Mouse (Mus musculus): ENCODE measurements around the gene Eif2s2. TPM values are rescaled to one million over a fixed set of nuclear protein-coding genes. Genes with fewer than 3 reads are reported as not detected.

Eif2s2 gene
- total and polyA plus RNA-seq, 3 experiments: 126 to 276 (median 269) TPM

DNA sequence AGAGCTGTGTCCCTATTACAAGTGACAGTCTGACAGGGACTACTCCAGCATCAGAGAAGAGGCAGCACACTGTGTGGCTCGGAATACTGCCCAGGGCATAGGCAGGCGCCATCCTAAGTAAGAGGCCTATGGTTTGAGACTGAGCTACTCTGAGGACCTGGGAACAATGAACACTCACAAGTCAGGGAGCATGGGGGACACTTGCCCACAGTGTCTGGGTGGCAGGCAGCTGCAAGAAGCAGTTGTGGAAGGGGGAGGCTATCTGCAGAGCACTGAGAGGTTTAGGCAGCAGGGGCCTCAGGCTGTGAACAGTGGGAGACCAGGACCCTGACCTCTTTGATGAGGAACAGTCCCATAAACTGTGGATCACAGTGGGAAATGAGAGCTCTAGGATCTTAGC is 35.6 kb upstream of the Eif2s2 start:
- H3K79me2 ChIP-seq (replicated peaks; ENCODE audit: control insufficient read depth, extremely low read depth, insufficient read depth, poor library complexity, severe bottlenecking): no peaks in the 10 kb centered on the region
- TF ChIP-seq KAT2A (IDR thresholded peaks at IDR 0.05; ENCODE audit: insufficient replicate concordance, low read length): no peak
- TF ChIP-seq RCOR1 (conservative IDR thresholded peaks at IDR 0.05; ENCODE audit: low read depth, low read length): no peak
- TF ChIP-seq GABPA (IDR thresholded peaks at IDR 0.05; ENCODE audit: insufficient replicate concordance, low read depth, low read length): no peak
- TF ChIP-seq E2F4 (IDR thresholded peaks at IDR 0.05; ENCODE audit: insufficient replicate concordance, low read depth, low read length): no peak
- no peak for TF ChIP-seq ZNF384 (IDR thresholded peaks at IDR 0.05; ENCODE audit: low read depth, low read length)
- TF ChIP-seq ZMIZ1 (IDR thresholded peaks at IDR 0.05; ENCODE audit: low read depth, low read length): no peak
- TF ChIP-seq POLR2A (IDR thresholded peaks at IDR 0.05; ENCODE audit: low read depth, low read length): no peak
- no peaks in the 10 kb centered on the region for H3K9me3 ChIP-seq (replicated peaks; ENCODE audit: low read length)
- no peak for DNase-seq (ENCODE audit: extremely low read depth)
- dilution Hi-C loops (cut with MboI; ENCODE audit: extremely low pct_ligation_motif_present, extremely low pct_unique_long_range_greater_than_20kb, low sequenced_read_pairs): no loop called here
- no peak overlapping the region for H3K27ac ChIP-seq (ENCODE audit: insufficient read depth, low read depth)
- no peak overlapping the region for H3K4me2 ChIP-seq (ENCODE audit: insufficient read depth, low read depth, poor library complexity, severe bottlenecking)
- H3K36me3 ChIP-seq (replicated peaks in 1 of 2; ENCODE audit: control insufficient read depth in 1 of 2, insufficient read depth in 1 of 2, low read length in 1 of 2): no peaks in the 10 kb centered on the region
- in situ Hi-C loops (cut with MboI; ENCODE audit: low pct_ligation_motif_present, low pct_unique_long_range_greater_than_20kb, low sequenced_read_pairs): no loop called here
- H3K27me3 ChIP-seq (replicated peaks): peaks cover 2% of the 10 kb centered on the region
- no peak overlapping the region for H3K4me3 ChIP-seq (replicated peaks in 1 of 3; ENCODE audit: low read depth in 2 of 3, low read length in 2 of 3, poor library complexity in 1 of 3)
- peaks cover 0 to 2% of the 10 kb centered on the region in 2 experiments; a peak in 1 of 4 replicates for H3K4me1 ChIP-seq (ENCODE audit: control insufficient read depth in 1 of 2, insufficient read depth in 2 of 2)
- no peak overlapping the region for H3K9ac ChIP-seq (ENCODE audit: insufficient read depth, low read depth)

- no peaks in the 10 kb centered on the region for H3K9me3 ChIP-seq (replicated peaks; ENCODE audit: low read length)
- no peaks in the 10 kb centered on the region for H3K36me3 ChIP-seq (replicated peaks in 1 of 2; ENCODE audit: control insufficient read depth in 1 of 2, insufficient read depth in 1 of 2, low read length in 1 of 2)
- TF ChIP-seq HCFC1 (IDR thresholded peaks at IDR 0.05; ENCODE audit: low read depth, low read length) (no peak), ELF1 (IDR thresholded peaks at IDR 0.05; ENCODE audit: low read depth, low read length) (no peak), MAFK (IDR thresholded peaks at IDR 0.05; ENCODE audit: insufficient replicate concordance, low read length) (no peak), POLR2A (IDR thresholded peaks at IDR 0.05; ENCODE audit: low read depth, low read length) (no peak), MAZ (IDR thresholded peaks at IDR 0.05; ENCODE audit: low read depth, low read length) (no peak), TCF12 (IDR thresholded peaks at IDR 0.05; ENCODE audit: low read depth, low read length) (no peak), SMC3 (IDR thresholded peaks at IDR 0.05; ENCODE audit: low read depth, low read length) (no peak), USF1 (IDR thresholded peaks at IDR 0.05; ENCODE audit: low read depth, low read length) (no peak), RAD21 (IDR thresholded peaks at IDR 0.05; ENCODE audit: low read depth, low read length) (no peak), ZC3H11A (IDR thresholded peaks at IDR 0.05; ENCODE audit: low read depth, low read length) (no peak), GABPA (IDR thresholded peaks at IDR 0.05; ENCODE audit: insufficient replicate concordance, low read depth, low read length) (no peak), IRF4 (IDR thresholded peaks at IDR 0.05; ENCODE audit: low read depth, low read length) (no peak), TBP (conservative IDR thresholded peaks at IDR 0.05; ENCODE audit: low read depth, low read length) (no peak), JUN (IDR thresholded peaks at IDR 0.05; ENCODE audit: insufficient read depth, low read depth, low read length) (no peak), SIN3A (IDR thresholded peaks at IDR 0.05; ENCODE audit: low read length) (no peak), JUND (conservative IDR thresholded peaks at IDR 0.05; ENCODE audit: low read depth, low read length) (no peak), ZMIZ1 (IDR thresholded peaks at IDR 0.05; ENCODE audit: low read depth, low read length) (no peak)
- no peak overlapping the region for H3K4me3 ChIP-seq (replicated peaks in 1 of 3; ENCODE audit: low read depth in 2 of 3, low read length in 2 of 3, poor library complexity in 1 of 3)
- H3K27ac ChIP-seq (ENCODE audit: insufficient read depth, low read depth): no peak overlapping the region
- DNase-seq (ENCODE audit: extremely low read depth): no peak
- H3K79me2 ChIP-seq (replicated peaks; ENCODE audit: control insufficient read depth, extremely low read depth, insufficient read depth, poor library complexity, severe bottlenecking): no peaks in the 10 kb centered on the region
- dilution Hi-C loops (cut with MboI; ENCODE audit: extremely low pct_ligation_motif_present, extremely low pct_unique_long_range_greater_than_20kb, low sequenced_read_pairs) (no loop called here), in situ Hi-C loops (cut with MboI; ENCODE audit: low pct_ligation_motif_present, low pct_unique_long_range_greater_than_20kb, low sequenced_read_pairs) (no loop called here)
- peaks cover 0 to 2% of the 10 kb centered on the region in 2 experiments; a peak in 1 of 4 replicates for H3K4me1 ChIP-seq (ENCODE audit: control insufficient read depth in 1 of 2, insufficient read depth in 2 of 2)
- no peak overlapping the region for H3K9ac ChIP-seq (ENCODE audit: insufficient read depth, low read depth)
- H3K4me2 ChIP-seq (ENCODE audit: insufficient read depth, low read depth, poor library complexity, severe bottlenecking): no peak overlapping the region
- peaks cover 2% of the 10 kb centered on the region for H3K27me3 ChIP-seq (replicated peaks)
These were observed 34.1 kb upstream of the Eif2s2 start for GRCm38 (mm10) chr2:154926843-154927242.
